Mouse (Mus musculus) large intestine, adult 2 months (tissue): ENCODE measurements at regions not wholly inside any gene's neighbourhood (a gene's known extent, or its start where the extent isn't known, plus 50 kb on each side); places are given as distances from the start of the nearest gene placed in this dataset.

Experiments used
- DNase-seq: peaks from one replicate; pipeline ENCODE4 v3.0.0-alpha.2; 2012; ENCODE audit warnings: low read depth, low spot score
- whole genome bisulfite sequencing: fragments of 180-500 bp; shearing (Covaris S2); methylation state at CpG from one replicate; pipeline ENCODE4 v1.1.7; 2018; 5-methylcytosine and 5-hydroxymethylcytosine counted together

DNA sequence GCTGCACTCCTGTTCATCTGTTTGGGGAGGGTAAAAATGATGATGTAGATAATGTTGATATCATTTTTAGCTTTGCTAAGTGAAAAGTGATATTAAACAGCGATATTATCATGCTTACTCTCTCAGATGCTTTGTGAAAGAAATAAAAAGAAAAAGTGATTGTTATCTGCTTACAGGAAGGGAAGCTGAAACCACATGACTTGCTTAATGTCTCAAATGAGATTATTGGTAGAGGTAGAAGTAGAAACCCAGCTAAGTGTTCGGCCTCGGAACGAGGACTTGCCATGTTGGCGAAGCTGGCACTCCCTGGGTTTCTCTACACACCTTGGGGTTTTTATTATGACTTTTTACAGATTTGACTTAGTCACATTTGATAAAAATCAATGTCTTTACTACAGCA, 200.1 kb upstream of the Tank start:
- WGBS = 90% methylated on average over 5 of the region's 5 CpGs
- DNase-seq = no peak

DNA sequence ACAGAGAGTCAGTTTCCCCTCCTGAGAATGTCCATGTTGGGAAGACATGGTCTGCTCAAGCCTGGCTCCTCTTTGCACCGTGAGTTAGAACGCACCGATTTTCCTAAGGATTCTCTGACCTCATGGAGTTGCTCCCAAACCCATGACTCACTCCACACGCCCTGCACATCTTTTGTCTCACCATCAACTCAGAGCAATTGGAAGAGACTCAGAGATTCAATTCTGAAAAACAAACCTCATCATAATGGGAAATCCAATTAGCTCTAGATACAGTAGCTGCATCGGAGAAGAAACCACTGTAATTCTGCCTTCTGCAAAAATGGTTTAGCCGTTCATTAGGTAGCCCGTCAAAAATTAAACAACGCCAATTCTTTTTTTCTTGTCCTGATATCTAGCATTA, 200.6 kb upstream of the Tank start:
- no peak for DNase-seq
- 93% methylated on average over 8 of the region's 8 CpGs for WGBS

DNA sequence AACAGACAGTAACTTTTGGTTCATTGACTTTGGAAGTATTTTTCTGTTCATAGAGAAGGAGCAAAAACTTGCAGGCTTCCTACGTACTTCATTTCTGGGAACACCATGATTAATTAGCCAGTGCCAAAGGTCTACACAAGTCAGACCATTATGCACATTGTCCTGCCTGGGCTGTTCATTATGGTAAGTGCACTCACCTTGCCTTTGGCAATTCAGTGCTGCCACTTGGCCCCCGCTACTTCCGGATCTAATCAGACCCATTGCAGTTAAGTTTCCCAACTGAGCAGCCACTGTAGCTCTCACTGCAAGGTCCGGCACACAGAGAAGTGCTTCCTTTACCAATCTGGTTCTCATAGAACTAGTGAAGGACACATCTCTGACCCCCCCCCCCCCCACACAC, 215.8 kb upstream of the Tank start:
- 93% methylated on average over 4 of the region's 4 CpGs for WGBS
- no peak for DNase-seq

DNA sequence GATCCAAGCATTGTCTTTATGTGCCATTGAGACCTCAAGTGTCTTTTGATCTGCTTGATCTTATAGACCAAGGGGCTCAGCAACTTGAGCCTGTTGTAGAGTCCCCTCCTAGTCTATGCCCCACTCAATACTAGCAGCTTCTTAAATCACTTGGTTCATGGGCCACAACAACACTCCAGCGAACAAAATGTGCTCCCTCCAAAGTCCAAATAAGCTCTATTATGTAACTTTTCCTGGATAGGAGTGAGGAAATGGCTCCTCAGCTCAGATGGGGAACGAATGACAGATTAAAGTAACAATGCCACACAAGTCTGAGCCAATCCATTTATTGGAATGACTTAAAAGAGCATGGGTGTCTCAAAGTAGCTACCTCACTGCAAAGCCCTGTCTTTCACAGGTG, 217.0 kb upstream of the Tank start:
- 84% methylated on average over 2 of the region's 2 CpGs for WGBS
- no peak for DNase-seq

DNA sequence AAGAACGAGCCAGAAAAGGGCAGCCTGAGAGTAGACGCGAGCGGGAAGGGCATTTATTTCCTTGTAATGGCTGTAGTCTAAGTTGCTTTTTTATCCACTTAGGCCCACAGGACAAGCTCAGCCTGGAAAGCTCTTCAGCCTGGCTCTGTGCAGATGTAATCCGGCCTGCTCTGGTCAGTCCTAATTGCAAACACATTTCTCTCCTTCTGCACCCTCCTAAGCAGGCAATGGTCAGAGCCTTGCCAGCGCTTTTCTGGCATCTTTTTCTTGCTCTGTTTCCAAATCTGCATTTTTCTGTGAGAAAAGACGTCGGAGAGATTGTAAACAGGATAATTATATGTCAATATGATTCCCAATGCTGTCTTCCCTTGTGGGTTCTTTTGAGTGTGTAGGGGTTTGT, 224.3 kb upstream of the Tank start:
- WGBS = 72% methylated on average over 8 of the region's 8 CpGs
- DNase-seq = no peak

DNA sequence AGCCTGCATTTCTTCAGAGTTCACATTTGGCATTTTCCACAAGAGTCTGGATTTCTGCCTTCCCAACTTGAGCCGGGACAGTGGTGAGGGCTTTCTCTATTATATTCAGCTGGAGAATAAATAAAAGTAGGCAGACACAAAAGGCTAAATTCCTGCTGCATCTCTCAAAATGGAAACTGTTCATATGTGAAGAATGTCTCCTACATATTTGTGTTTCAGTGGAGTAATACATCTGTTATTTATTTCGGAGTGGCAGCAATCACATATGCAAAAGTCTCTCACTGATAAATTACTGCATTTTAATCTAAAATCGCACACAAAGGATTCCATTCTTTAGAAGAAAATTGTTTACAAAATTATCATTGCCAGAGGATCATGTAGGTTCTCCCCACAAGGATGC, 230.9 kb upstream of the Tank start:
- WGBS = 89% methylated on average over 3 of the region's 3 CpGs
- DNase-seq = no peak

DNA sequence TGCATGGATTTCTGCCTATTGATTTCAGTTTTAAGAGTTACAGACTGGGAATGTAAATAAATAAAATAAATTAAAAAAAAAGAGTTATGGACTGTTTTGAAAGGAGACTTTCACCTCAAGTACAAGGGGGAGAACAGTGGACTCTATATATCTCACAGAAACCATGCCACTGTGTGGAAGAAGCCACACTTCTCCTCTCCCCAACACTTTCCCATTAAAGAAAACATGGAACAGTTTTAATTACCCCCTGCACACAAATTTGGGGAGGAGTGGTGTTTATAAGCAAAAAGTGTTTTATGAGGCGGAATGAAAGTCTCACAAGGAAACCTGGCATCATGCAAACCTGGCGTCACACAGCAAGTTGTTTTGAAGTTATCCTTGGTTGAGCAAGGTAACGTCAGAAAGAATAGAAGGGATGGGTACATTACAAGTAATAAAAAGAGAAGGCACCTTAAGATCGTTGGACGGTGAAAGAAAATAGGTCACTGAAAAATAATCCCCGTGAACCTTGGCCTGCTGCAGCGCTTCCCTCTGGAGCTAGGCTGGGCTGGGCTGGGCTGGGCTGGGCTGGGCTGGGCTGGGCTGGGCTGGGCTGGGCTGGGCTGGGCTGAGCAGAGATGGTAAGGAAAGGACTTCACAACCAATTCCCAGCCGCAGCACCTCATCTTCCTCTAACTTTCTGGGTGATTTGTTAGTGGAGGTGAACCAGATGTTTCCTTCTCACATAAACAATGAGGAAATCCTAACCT, 232.2 kb upstream of the Tank start:
- 24% methylated on average over 8 of the region's 8 CpGs for WGBS
- peak; percentile 6 for DNase-seq

DNA sequence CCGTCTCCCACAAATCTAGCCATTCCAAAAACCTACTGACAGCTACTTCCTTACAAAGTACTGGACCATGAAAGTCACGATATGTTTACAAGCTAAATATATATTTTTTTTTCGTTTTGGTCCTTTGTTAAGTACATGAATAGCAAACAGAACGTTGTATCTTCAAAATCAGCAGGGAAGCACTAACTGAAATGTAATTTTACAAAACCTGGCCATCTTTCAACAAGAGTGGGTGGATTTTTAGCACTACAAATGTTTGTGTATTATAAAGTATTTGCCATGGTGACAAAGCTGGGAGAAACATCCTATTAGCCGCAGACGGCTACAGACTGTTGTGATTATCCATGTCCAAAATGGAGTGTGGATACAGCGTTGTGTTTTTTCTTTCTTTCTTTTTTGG, 233.1 kb upstream of the Tank start:
- DNase-seq = no peak
- WGBS = 77% methylated on average over 7 of the region's 7 CpGs

DNA sequence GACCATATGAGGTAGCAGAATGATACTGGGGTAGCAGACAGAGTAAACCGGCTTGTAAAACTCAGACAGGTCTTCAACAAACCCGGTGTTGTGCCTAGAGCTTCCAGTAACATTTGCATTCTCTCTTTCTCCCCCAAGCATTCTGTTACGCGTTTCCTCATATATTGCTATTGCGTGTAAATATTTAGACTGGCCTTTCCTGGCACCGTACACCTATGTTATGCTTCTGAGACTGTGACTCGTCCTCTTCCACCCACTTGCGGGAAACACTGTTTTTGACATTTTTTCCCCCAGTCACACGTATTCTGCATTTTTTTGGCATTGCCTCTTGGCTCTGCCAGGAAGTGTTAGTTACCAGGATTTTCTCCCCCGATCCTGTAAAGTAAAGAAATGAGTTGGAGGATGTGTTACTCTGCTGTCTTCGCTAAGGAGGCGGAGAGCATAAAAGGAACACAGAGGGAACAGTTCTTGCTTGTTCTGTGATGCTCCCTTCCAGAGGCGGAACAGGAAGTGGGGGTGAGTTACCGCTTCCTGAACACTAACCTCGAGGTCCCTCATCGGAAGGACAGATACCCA, 233.7 kb upstream of the Tank start:
- no peak for DNase-seq
- 70% methylated on average over 16 of the region's 16 CpGs for WGBS

DNA sequence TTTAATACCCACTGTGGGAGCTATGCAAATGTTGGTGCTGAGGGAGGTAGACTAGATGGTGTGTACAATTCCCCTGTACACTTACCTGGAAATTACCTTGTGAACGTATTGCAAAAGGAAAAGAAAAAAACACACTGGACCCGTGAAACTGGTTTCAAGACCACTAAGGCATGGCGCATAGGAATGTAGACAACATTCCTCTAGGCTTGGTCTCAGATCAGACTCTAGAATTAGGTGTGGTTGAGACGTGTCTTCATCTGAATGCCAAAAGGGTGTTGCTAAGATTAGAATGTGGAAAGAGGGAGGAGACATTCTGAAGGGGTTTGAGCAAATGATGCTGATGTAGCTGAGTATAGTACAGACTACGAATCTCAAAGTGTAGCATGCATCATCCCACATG, 237.1 kb upstream of the Tank start:
- DNase-seq = no peak
- WGBS = 71% methylated on average over 5 of the region's 5 CpGs

DNA sequence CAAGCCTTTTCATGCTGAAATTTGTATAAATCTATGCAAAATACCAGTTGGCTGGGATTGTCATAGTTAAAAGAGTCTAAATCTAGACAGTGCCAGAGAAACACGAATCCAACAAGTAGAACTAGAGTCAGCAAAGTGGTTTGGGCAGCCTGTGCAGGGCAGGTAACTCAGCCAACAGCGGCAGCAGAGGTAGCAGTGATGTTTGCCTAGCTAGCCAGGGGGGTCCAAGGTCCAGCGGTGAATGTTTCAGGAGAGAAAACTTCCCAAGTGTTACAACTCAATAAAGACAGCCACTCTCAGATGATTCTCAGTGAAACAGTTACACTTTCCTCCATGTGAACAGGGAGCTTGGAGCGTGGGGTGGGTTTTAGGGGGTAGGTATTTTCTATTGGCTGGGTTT, 259.2 kb upstream of the Tank start:
- WGBS = 43% methylated on average over 4 of the region's 4 CpGs
- DNase-seq = no peak

DNA sequence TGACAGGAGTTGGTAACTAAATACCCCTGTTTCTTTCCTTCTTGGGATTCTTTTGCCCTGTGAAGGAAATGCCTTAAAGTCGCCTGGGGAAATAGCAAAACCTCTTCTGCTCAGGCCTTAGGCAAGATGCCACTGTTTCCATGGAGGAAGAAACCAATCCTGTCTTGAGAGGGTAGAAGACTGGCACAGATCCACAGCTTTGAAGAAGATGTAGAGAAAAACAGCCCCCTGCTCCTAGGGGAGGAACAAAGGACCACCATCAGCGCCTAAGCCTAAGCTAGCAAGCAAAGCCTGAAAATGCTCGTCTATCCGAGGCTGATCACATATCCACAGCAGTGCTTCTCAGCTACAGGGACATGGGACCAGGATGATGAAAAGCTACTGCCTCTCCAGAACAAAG, 268.0 kb upstream of the Tank start:
- 82% methylated on average over 4 of the region's 4 CpGs for WGBS
- DNase-seq = no peak

DNA sequence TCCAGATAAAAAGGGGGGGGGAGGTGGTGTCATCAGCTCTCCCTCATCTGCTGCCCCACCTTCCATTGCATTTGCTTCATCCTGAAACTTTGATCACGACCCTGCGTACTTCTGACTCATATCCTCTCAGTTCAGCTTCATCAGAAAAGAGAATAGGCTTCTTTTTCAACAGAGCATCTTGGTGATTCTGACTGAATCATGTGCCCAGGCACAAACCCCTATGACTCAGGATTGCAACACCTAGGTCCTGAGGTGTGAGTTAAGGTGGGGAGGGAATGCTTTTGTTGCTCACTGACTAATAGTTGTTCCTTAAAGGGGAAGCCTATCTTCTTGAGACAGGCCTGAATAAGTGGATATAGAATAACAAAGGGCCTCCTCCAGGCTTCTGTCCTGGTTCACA, 269.2 kb upstream of the Tank start:
- WGBS = 80% methylated on average over 2 of the region's 2 CpGs
- DNase-seq = no peak

DNA sequence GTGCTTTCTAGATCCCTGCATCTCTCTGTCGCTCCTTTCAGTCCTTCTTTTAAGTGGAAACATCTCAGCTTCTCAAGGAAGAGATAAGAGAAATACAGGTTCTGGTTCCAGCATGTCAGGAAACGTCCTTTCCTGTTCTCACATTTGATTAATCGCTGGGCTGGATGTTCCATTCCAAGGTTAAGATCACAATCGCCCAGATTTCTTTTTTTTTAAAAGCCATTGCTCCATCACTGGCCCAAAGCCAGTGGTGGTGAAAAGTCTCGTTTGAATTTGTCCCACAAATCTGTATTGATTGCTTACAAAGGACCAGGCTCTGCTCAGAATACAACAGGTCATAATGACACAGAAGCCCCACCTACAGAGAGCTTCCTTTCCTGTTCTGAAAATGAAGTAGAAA, 281.2 kb upstream of the Tank start:
- DNase-seq = no peak
- WGBS = 34% methylated on average over 5 of the region's 5 CpGs

DNA sequence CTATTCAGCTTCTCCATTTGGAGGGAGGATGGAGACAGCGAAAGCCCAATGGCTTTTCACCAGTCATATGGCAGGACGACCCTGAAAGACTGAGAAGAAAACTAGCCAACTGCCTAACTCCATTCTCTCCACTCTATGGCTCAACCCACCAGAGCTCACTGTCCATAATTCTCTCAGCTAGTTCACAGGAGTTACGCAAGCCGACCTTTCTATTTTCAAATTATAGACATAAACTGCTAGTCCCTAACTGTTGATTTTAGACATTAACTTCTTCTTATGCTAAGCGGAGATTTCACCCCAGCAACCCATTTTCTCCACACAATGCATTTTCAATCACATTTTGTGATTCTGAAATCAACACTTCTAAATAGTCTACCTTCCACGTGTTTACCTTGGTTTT, 281.8 kb upstream of the Tank start:
- no peak for DNase-seq
- WGBS = 88% methylated on average over 6 of the region's 6 CpGs

DNA sequence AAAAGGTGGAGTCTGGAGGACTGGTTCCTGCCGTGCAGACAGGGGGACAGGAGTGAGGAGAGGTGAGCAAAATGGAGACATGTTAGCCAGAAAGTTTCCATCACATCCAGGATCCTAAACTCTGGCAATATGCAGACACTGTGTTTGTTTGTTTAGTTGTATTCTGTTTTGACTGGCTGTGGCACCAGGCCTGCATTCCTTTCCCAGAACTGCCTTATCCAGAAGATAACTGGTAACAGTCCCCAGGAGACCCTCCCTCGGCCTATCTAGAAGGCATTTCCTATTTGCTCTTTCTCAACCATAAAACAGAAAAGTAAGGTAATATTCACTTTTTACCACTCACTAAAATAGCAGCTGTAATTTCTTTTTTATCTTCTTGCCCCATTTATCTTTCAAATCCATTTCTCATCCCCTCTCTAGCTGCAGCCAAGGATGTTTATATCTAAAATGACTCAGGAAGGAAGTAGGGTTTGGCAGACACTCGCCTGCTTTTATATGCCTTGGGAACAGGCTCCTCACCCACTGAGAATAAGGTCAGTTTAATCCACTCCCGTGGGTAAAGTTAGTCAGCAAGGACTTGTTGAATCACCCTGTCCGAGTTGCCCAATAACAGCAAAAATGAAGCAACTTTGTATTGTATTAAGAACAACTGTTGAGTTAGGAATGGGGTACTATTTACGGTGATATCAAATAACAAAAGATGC, 283.0 kb upstream of the Tank start:
- WGBS = 41% methylated on average over 6 of the region's 6 CpGs
- DNase-seq = no peak

DNA sequence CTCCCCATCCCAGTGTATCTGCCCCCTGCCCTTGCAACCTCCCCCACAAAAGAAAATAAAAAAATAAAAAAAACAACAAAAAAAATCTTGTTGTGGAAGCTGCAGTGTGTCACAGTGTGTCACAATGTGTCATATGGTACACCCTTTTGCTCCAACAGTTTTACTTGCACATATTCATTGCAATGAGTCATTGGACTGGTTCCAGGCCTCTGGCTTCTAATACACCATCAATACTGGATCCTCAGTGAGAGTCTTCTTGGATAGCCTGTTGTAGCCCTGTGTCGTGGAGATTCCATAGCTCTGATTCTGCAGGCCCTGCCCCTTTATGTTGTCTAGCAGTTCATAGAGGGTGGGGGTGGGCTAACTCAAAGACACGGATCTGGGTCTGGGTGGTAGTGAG, 290.1 kb upstream of the Tank start:
- no peak for DNase-seq
- WGBS = 90% methylated on average over 2 of the region's 2 CpGs

DNA sequence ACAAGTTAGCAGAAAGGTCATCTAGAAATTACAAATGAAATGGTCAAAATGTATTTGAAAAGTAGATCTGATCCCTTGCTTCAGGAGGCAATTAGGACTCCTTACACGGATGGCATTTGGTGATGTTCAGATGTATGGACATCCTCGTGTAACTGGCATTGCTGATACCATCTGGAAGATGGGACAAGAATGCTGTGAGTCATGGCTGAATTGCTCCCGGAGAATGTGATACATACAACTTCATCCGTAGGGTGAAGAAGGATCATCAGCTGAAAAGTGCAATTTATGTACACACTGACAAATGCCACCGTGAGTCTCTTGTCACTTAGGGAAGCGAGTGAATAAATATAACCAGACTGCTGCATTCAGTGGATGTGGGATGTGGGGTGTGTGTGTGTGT, 293.7 kb upstream of the Tank start:
- DNase-seq = no peak
- 77% methylated on average over 6 of the region's 6 CpGs for WGBS

DNA sequence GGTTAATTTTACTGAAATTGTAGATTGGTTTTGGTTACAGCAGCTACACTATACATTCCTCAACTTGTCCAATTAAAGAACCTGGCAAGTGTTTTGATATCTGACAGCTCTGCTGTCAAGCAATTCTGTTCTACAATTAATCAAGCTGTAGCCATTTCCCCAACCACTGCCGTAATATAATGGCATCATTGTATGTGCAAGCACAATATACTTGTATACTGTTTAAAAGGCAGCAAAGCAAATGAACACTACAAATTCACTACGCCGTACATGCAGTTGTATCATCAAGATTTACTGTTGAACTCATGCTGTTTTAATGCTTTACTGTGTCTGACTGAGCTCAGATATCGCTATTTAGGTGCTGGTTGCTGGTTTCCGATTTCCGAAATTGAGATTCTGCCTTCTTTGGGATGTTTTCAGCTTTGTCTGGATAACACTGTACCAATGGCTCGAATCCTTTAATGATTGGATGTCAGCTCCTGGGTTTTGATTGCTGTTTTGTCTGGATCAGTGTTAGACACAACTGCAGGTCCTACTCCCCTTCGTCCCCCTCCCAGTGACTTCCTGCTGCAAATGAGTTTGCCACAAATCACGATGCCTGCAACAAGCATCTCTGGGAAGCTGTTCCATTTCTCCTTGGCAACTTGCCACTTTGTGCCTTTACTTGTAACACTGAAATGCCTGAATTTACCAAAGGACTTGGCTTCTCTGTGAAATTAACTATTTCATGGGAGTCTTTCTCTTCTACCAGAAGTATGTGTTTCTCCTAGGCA, 294.4 kb upstream of the Tank start:
- WGBS = 78% methylated on average over 9 of the region's 9 CpGs
- DNase-seq = no peak

DNA sequence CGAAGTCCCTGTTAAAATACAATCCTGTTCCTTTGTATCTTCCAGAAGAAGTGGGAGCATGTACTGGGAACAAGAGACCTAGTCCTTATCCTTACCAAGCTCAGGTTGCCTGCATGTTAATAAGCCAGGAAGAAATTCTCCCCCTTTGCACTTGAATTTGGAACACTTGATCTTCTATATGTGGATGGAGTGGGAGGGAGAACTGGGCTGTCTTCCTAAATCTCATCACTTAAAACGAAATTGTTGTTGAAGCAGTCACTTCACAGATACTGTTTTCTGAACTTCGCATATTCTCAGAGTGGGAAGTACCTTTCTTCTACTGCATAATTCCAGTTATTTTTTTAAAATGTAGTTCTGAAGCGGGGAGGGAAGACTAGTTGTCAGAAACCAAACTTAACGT, 305.7 kb upstream of the Tank start:
- DNase-seq = no peak
- WGBS = 90% methylated on average over 5 of the region's 5 CpGs

DNA sequence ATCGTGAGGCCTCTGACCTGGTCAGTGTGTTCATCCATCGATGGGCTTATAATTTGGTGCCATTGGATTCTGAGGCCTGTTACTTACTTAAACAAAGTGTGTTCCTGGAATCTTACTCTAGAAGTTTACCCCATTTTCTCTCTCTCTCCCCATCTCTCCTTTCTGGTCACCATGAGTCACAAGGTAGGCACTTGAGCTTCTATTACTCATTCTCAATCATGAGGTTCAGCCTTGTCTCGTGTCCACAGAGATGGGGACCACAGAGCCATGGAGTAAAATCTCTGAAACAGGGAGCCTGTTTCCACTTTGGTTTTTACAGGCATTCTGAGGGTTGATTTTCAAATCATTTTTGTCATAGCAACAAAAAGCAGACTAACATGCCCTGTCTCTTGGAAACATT, 304.7 kb upstream of the Rbms1 start:
- no peak for DNase-seq
- 90% methylated on average over 3 of the region's 3 CpGs for WGBS
